Mouse (Mus musculus) left cerebral cortex, adult 2 months (tissue): ENCODE results near the gene Os9. TPM values are rescaled to one million over a fixed set of nuclear protein-coding genes. Genes with fewer than 3 reads are reported as not detected.

Source experiments
- DNase-seq, 2 experiments: peaks; one replicate each; pipeline ENCODE4 v3.0.0; 2021 to 2022; ENCODE audit warnings: low spot score in 2 of 2, mixed read lengths in 1 of 2; ENCODE audit errors: extremely low spot score in 1 of 2
- H3K27ac ChIP-seq: fragments of 200-600 bp; 2 replicates; pipeline ENCODE4 v1.8.1; 2022
- H3K4me3 ChIP-seq: fragments of 200-600 bp; 2 replicates; pipeline ENCODE4 v1.8.1; 2022
- CTCF ChIP-seq: fragments of 200-600 bp; IDR thresholded peaks from 2 replicates; pipeline ENCODE4 v1.8.1; 2022; ENCODE audit warnings: antibody characterized with exemption, mild to moderate bottlenecking, moderate library complexity
- intact Hi-C: fragments of 180-260 bp; cut with DNase I; formaldehyde crosslinking; loops from one replicate; pipeline ENCODE4 v1.15.1; 2025
- total RNA-seq, 2 experiments: library from RNA; stranded (reverse); gene quantifications; 2 replicates each; pipeline ENCODE4 v1.2.3; 2021

The Os9 gene
- total RNA-seq, 2 experiments from 2014 or later, result 109 to 114 TPM

DNA sequence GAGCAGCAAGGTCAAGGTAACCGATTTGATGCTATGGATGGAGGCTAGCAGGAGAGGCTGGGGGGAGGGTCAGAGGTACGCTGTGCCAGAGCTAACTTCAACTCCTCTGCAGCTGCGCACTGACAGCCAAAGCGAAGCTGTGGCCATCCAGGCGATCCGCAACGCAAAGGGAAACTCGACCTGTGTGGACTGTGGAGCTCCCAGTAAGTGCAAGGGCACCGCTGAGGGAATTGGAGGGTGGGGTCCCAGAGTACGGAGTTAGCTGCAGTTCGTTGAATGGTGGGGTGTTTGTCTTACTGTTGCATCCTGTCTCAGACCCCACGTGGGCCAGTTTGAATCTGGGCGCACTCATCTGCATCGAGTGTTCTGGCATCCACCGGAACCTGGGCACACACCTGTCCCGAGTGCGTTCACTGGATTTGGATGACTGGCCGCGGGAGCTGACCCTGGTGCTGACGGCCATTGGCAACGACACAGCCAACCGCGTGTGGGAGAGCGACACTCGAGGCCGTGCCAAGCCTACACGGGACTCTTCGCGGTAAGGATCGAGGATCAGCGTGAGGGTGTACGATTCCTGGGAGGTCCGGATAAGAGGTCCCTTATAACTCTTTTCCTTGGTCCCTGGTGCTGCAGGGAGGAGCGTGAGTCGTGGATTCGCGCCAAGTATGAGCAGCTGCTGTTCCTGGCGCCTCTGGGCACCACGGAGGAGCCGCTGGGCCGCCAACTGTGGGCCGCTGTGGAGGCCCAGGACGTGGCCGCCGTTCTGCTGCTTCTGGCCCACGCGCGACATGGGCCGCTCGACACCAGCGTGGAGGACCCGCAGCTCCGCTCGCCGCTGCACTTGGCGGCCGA, 30.1 kb downstream of the Os9 start:
- intact Hi-C loops, result no loop called here
- peak; percentile 52 to 61 for DNase-seq
- Histone ChIP-seq H3K27ac (peak overlapping the region; percentile 60), H3K4me3 (peak overlapping the region; percentile 13; the same call in 1 of the 2 replicates)
- no peak for TF ChIP-seq CTCF

DNA sequence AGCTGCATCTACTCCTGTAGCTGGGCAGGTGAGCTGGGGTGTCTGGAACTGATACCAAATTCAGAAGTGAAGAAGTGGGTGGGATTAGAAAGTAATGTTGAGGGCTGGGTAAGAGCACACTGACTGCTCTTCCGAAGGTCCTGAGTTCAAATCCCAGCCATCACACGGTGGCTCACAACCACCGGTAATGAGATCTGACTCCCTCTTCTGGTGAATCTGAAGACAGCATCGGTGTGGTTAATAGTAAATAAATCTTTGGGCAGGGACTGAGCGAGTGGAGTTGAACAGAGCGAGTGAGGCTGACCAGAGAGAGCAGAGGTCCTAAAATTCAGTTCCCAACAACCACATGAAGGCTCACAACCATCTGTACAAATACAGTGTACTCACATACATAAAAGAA, 35.3 kb downstream of the Os9 start:
- TF ChIP-seq CTCF, result peak; percentile 30
- DNase-seq, result no peak
- Histone ChIP-seq H3K27ac (no peak overlapping the region), H3K4me3 (no peak overlapping the region)
- intact Hi-C loops, result no loop called here

DNA sequence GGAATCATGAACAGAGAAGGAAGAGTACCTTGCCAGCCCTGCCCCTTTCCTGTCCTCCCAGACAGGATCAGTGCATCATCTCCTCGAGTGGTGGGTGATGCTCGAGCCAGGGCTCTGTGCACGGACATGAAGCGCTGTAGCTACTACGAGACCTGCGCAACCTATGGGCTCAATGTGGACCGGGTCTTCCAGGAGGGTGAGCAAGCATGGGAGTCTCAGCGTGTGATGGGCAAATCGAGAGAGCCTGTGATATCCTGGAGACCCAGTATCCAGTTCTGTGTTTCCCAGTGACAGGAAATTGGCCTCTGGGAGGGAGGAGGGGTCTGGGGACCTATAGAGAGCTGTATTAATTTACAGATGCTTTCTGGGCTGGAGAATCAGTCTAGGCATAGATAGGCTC, 35.9 kb downstream of the Os9 start:
- intact Hi-C loops, result no loop called here
- DNase-seq, result no peak
- H3K27ac ChIP-seq, result no peak overlapping the region
- no peak overlapping the region for H3K4me3 ChIP-seq
- no peak for TF ChIP-seq CTCF

DNA sequence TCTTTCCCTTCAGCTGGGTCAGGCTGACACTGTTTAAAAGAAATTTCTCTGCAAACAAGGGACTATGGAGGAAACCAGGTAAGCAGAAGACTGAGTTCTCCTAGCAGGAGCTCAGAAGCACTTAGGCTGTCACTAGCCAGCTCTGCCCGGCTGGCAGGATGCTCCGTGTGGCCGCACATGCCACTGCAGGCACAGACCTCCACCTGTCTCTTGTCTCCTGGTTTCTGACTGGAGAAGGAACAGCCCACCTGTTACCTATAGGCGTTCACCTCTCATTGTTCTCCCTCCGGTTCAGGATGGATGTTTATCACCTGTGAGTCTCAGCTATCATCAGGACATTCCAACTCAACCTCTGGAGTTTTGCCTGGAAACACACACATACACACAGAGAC, 37.0 kb downstream of the Os9 start:
- no peak overlapping the region for H3K4me3 ChIP-seq
- intact Hi-C loops, result no loop called here

DNA sequence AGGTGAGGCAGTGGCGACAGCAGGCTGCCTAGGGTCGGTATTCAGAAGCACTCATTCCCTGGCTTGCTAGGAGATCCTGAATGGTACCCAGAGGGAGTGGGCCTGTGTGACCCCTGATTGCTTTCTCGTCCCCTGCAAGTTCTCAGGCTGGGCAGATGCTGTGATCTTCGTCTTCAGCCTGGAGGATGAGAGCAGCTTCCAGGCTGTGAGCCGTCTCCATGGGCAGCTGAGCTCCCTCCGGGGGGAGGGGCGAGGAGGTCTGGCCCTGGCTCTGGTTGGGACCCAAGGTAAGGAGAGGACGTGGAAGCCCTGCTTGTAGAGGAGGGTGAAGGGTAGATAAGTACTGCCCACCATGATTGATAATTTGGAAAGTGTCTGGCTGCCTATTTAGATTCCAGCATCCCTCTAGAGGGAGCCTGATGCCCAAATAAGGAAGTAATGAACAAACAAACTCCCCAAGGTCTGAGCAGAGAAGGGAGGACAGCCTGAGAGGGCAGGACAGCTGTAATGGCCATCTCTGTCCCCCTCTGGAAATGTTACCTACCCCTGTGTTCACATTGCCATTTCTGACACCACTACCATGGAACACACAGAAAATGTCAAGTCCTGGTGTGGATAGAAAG, 37.5 kb downstream of the Os9 start:
- H3K27ac ChIP-seq, result peak overlapping the region; percentile 17; the same call in 1 of the 2 replicates
- no peak; the same call in 1 of the 2 replicates for TF ChIP-seq CTCF
- no peak overlapping the region for H3K4me3 ChIP-seq
- no peak for DNase-seq
- intact Hi-C loops, result no loop called here

More for the DNA sequence above, 37.0 kb downstream of the Os9 start:
- no peak; the same call in 1 of the 2 replicates for TF ChIP-seq CTCF
- no peak for DNase-seq
- no peak overlapping the region; the same call in 1 of the 2 replicates for H3K27ac ChIP-seq

DNA sequence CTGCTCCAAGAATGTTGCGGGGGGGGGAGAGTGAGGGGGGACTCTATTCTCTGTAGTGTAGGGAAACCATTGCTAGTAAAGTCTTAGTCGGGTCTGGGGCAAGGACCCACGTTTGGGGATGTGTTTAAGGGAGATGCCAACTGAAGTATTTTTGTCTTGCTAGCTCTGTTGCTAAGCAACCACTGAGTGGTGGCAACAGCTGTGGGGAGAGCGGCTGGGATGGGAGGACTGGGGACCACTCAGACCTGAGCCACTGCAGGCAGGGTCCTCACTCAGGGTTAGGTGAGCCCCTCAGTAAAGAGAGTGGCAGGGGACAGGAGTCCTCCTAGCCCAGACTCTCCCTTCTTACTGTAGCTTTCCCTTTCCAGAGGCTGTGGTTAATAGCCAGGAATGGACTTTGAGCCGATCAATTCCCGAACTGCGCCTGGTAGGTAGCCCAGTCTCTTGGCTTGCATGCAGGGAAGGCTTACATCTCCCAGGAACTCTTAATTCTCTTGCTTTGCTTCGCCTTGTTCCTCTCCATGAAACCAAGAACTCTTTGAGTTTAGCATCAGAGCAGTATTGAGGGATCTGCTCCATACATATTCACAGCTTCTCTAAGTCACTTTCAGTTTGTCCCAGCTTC, 38.8 kb downstream of the Os9 start:
- peak overlapping the region; percentile 96 for H3K27ac ChIP-seq
- intact Hi-C loops, result no loop called here
- TF ChIP-seq CTCF, result no peak
- DNase-seq, result no peak
- peak overlapping the region; percentile 85 for H3K4me3 ChIP-seq

DNA sequence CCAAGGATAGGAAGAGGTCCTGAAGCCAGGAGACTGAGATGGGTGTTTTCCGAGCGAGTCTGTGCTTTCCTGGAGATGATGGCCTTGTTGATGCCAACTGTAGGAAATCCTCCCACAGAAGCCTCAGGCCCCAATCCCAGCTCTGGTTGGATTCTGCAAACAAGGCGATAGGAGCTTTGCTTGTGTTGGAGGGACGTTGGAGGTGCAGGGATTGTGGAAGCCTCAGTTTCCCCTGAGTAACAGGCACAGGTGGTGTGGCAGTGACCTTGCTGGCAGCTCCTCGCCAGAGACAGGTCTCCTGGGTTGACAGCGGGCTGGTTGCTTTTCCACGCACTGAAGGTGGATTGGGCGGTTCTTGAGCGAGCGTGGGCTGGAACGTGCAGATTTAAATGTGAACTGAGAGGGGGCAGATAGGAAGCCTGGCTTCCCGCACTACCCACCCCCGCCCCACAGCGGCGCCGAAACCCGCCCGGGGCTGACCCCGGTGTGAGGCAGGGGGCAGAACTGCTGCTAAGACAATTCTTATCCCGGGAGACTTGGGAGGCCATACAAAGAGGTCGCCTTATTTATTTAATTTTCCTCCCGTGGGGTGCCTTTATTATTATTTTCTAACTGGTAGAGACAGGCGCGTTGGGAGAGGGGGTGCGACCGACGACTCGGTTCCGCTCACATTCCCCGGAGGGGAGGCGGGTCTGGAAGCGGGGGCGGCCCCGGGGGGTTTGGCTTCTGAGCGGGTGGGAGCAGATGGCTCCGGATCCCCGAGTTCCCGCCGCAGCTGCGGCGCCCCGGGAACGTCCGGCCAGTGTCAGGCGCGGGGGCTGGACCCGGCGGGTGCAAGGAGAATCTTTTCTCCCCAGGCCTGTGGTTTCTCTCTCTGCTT, 39.8 kb downstream of the Os9 start:
- DNase-seq, result peak in 1 of 2 experiments; percentile 68
- H3K27ac ChIP-seq, result peak overlapping the region; percentile 96
- no peak; the same call in 1 of the 2 replicates for TF ChIP-seq CTCF
- intact Hi-C loops, result no loop called here
- H3K4me3 ChIP-seq, result peak overlapping the region; percentile 85

DNA sequence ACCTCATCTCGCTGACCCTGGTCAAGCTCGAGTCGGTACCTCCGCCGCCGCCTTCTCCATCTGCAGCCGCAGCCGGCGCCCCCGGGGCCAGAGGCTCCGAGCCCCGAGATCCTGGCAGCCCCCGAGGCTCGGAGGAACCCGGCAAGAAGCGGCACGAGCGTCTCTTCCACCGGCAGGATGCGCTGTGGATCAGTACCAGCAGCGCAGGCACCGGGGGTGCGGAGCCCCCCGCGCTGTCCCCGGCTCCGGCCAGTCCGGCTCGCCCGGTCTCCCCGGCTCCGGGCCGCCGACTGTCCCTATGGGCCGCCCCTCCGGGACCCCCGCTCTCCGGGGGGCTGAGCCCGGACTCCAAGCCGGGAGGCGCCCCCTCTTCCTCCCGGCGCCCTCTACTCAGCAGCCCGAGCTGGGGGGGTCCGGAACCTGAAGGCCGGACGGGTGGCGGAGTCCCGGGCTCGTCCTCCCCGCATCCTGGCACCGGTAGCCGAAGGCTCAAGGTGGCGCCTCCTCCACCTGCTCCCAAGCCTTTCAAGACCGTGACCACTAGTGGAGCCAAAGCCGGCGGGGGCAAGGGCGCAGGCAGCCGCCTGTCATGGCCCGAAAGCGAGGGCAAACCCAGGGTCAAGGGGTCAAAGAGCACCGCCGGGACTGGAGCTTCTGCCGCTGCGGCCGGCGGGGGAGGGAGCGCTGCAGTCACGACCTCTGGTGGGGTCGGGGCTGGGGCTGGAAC, 41.1 kb downstream of the Os9 start:
- H3K4me3 ChIP-seq, result peak overlapping the region; percentile 85
- peak overlapping the region; percentile 96 for H3K27ac ChIP-seq
- intact Hi-C loops, result no loop called here
- peak in 1 of 2 experiments; percentile 59 for DNase-seq
- peak; percentile 43 for TF ChIP-seq CTCF

DNA sequence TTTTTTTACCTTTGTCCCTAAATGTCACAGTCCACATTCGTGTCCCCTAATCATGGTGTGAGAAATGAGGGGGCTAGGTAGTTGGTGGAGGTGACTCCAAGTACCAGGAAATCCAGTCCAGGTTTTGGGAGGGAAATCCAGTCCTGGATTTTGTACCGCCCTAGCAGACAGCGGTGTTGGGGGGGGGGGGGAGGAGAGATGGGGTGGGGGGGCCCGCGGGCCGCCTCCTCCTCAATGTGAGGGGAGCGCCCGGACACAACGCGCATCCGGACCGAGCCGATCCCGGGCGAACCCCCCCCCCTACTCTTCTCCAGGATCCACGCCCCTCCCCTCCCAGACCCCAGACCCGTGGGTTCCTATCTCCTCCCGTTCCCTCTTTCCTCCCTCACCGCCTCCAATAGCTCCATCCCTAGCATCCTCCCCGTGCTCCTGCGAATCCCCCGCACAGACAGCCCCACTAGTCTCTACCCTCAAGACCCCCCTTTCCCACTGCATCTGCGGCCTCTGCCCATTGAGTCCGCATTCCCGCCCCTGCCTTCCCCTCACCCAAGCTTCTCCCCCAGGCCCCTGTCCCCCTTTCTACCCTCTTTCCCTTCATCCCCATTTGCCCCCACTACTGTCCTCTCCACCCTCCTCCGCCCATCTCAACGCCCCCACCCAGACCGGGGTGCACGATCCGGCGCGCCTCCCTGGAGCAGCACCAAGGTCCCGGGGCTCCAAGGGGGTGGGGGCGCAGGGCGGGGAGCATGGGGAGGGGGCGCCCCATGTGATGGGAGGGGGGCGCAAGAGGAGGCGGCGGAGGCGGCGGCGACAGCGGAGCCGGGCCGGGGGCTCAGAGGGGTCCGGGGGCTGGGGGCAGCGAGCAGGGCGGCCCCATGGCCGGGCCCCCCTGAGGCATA, 42.0 kb downstream of the Os9 start:
- TF ChIP-seq CTCF, result no peak
- Histone ChIP-seq H3K27ac (peak overlapping the region; percentile 96), H3K4me3 (peak overlapping the region; percentile 85)
- peak; percentile 73 to 82 for DNase-seq
- intact Hi-C loops, result no loop called here
